In genomic region chr14:121348256-121348655, GRCm38 (mm10) we compare ENCODE assay signal across 7 mouse cellular contexts. TPM values are rescaled to one million over a fixed set of nuclear protein-coding genes. Genes with fewer than 3 reads are reported as not detected.
DNase-seq lines count a peak whose midpoint lies in the region; ATAC-seq lines count a peak whose summit lies in the region.

No protein-coding gene starts in this region.

- H3K4me1 ChIP-seq in intestine, embryonic 16.5 days (ENCODE audit: control insufficient read depth, insufficient read depth, low read length), result peaks cover 55% of the 10 kb centered on the region

- H3K4me2 ChIP-seq in intestine, embryonic 16.5 days (ENCODE audit: low read depth, low read length), result no peak overlapping the region

- DNase-seq in right cerebral cortex, postnatal 10 days (ENCODE audit: low spot score in 2 of 2), result peak; percentile 50 to 60
- no peak for DNase-seq in right cerebral cortex, postnatal 25 days
- DNase-seq in gastrocnemius, postnatal 4 days (ENCODE audit: low spot score in 2 of 2), result peak; percentile 50 to 76
- DNase-seq in lung, postnatal 25 days (ENCODE audit: low spot score), result peak; percentile 42
- DNase-seq in left cerebral cortex, postnatal 25 days (ENCODE audit: low spot score in 2 of 2), result no peak
- no peak for DNase-seq in ovary, adult 18-20 months (ENCODE audit: low spot score)

- no peaks in the 10 kb centered on the region for H3K36me3 ChIP-seq in intestine, embryonic 16.5 days (ENCODE audit: control insufficient read depth, insufficient read depth, low read length)

- ATAC-seq in intestine, embryonic 16.5 days, result peak; percentile 59

- no peaks in the 10 kb centered on the region for H3K9me3 ChIP-seq in intestine, embryonic 16.5 days (ENCODE audit: control insufficient read depth, low read length)

- H3K27ac ChIP-seq in intestine, embryonic 16.5 days (ENCODE audit: low read length), result peak overlapping the region; percentile 6

- no peaks in the 10 kb centered on the region for H3K27me3 ChIP-seq in intestine, embryonic 16.5 days (replicated peaks; ENCODE audit: control insufficient read depth, insufficient read depth, low read length)

- whole genome bisulfite sequencing in intestine, embryonic 16.5 days, result 28% methylated on average over 8 of the region's 8 CpGs

- no peak overlapping the region for H3K4me3 ChIP-seq in intestine, embryonic 16.5 days (ENCODE audit: low read length)

- intact Hi-C loops in left cerebral cortex, postnatal 25 days (cut with DNase I), result no loop called here

- H3K9ac ChIP-seq in intestine, embryonic 16.5 days (ENCODE audit: low read depth, low read length), result no peak overlapping the region

RNA-seq across cellular contexts. Expression of gene Stk24, which starts 31.6 kb away (rescaled TPM):
- total RNA-seq in gastrocnemius, postnatal 4 days (2021), result 10 to 100 TPM; 57.8 to 61.6 TPM
- polyA plus RNA-seq in intestine, embryonic 16.5 days (2015; fragmentation: Nextera tagmentation; extraction: Ambion mirVana), result 27.3 and 39.7 TPM in 2 replicates
- total RNA-seq in left cerebral cortex, postnatal 25 days (2021), result 10 to 100 TPM; 58.9 to 65.1 TPM

Comparison
In these comparisons a context has a peak if more than half of its experiments do, and no peak if none do; other contexts are left out.
1. DNase-seq: peak in right cerebral cortex, postnatal 10 days (2 of 2), gastrocnemius, postnatal 4 days (2 of 2) and lung, postnatal 25 days (single experiment); none in right cerebral cortex, postnatal 25 days (single experiment), left cerebral cortex, postnatal 25 days (0 of 2) and ovary, adult 18-20 months (single experiment).